Mouse (Mus musculus): ENCODE data around the gene Spata13.

- TF ChIP-seq CTCF (IDR thresholded peaks at IDR 0.05; ENCODE audit: low read depth) (no peak), EP300 (IDR thresholded peaks at IDR 0.05; ENCODE audit: low read depth) (no peak)
These were observed 123.5 kb downstream of the Spata13 start for GRCm38 (mm10) chr14:60757265-60757664.
